Mouse (Mus musculus): ENCODE results near the gene Per2. TPM values are rescaled to one million over a fixed set of nuclear protein-coding genes. Genes with fewer than 3 reads are reported as not detected.
A peak's percentile ranks its signal among the peaks of the same experiment; 100 is the strongest.

The Per2 gene
- polyA plus RNA-seq, 1 experiment from 2014 or later: 2.4 TPM

DNA sequence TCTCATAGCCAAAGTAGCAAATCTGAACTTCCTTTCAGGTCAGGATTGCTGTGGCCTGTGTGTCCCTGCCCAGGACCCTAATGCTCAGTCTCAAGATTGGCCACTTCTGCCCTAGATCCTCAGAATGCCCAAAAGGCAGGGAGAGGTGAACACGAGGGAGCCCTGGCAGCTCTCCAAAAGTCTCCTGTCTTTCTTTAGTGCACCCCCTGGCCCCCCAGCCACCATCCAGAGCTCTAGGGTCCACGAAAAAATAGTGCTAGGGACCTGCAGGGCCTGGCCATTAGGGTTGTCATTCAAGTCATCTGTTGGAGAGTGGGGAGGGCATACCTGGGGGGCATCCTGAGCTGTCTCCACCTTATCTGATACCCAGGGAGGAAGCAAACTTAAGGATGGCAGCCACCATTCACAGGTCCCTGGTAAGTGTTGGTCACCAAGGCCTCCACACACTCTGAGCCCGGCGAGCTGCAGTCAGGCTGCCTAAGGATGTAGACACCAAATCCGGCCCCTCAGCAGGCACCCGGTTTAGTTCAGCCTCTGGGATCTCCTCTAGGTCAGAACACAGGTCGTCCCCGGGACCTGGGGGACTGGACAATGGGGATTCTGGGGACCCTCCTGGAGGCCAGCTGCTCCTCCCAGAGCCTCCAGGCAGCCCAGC, 47.4 kb downstream of the Per2 start:
- WGBS: 74% methylated on average over 8 of the region's 8 CpGs
- H3K4me3 ChIP-seq (ENCODE audit: low read depth, low read length): peak overlapping the region; percentile 79
- H3K4me2 ChIP-seq (replicated peaks; ENCODE audit: low read depth): peak overlapping the region; percentile 98
- no peak overlapping the region for H3K27ac ChIP-seq (replicated peaks)
- TF ChIP-seq EP300 (optimal IDR thresholded peaks at IDR 0.05): no peak
- no peak for TF ChIP-seq CTCF (IDR thresholded peaks at IDR 0.05; ENCODE audit: low read depth)
- H3K9me3 ChIP-seq (ENCODE audit: control insufficient read depth, low read length): no peaks in the 10 kb centered on the region
- H3K27me3 ChIP-seq (ENCODE audit: control insufficient read depth, insufficient read depth, low read length): no peaks in the 10 kb centered on the region
- ATAC-seq (ENCODE audit: low FRiP score, low TSS enrichment): no peak
- no peak for DNase-seq (ENCODE audit: low spot score)
- peaks cover 11% of the 10 kb centered on the region for H3K4me1 ChIP-seq (replicated peaks; ENCODE audit: control insufficient read depth, insufficient read depth)
- H3K9ac ChIP-seq (ENCODE audit: low read length): peak overlapping the region; percentile 84
- H3K36me3 ChIP-seq (ENCODE audit: control insufficient read depth, insufficient read depth, low read length): no peaks in the 10 kb centered on the region

DNA sequence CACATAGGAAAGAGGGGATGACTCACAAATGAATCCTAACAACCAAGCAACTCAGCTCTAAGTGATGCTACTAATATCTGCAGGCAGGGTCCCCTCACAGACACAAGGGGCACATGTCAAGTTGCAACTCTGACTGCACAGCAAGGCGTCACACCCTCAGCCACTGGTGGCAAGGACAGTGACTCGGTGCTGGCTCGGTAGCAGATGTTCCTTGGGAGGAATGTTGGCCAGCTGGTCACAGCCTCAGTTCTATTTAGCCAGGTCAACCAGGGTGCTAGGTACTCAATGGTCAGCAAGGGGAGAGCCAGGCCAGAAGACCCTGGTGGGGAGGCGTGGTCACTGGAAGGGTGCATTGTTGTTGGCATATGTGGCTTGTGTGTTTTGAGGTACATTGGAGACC, 51.3 kb downstream of the Per2 start:
- H3K36me3 ChIP-seq (ENCODE audit: control insufficient read depth, insufficient read depth, low read length): no peaks in the 10 kb centered on the region
- no peak overlapping the region for H3K4me3 ChIP-seq (ENCODE audit: low read depth, low read length)
- H3K9me3 ChIP-seq (ENCODE audit: control insufficient read depth, low read length): no peaks in the 10 kb centered on the region
- DNase-seq (ENCODE audit: low spot score) (no peak), ATAC-seq (ENCODE audit: low FRiP score, low TSS enrichment) (no peak)
- 77% methylated on average over 4 of the region's 4 CpGs for WGBS
- H3K27ac ChIP-seq (replicated peaks): no peak overlapping the region
- TF ChIP-seq EP300 (optimal IDR thresholded peaks at IDR 0.05): no peak
- TF ChIP-seq CTCF (IDR thresholded peaks at IDR 0.05; ENCODE audit: low read depth): no peak
- H3K4me1 ChIP-seq (replicated peaks; ENCODE audit: control insufficient read depth, insufficient read depth): peaks cover 4% of the 10 kb centered on the region; the same call in 1 of the 2 replicates
- H3K9ac ChIP-seq (ENCODE audit: low read length): no peak overlapping the region
- no peaks in the 10 kb centered on the region for H3K27me3 ChIP-seq (ENCODE audit: control insufficient read depth, insufficient read depth, low read length)
- H3K4me2 ChIP-seq (replicated peaks; ENCODE audit: low read depth): no peak overlapping the region

DNA sequence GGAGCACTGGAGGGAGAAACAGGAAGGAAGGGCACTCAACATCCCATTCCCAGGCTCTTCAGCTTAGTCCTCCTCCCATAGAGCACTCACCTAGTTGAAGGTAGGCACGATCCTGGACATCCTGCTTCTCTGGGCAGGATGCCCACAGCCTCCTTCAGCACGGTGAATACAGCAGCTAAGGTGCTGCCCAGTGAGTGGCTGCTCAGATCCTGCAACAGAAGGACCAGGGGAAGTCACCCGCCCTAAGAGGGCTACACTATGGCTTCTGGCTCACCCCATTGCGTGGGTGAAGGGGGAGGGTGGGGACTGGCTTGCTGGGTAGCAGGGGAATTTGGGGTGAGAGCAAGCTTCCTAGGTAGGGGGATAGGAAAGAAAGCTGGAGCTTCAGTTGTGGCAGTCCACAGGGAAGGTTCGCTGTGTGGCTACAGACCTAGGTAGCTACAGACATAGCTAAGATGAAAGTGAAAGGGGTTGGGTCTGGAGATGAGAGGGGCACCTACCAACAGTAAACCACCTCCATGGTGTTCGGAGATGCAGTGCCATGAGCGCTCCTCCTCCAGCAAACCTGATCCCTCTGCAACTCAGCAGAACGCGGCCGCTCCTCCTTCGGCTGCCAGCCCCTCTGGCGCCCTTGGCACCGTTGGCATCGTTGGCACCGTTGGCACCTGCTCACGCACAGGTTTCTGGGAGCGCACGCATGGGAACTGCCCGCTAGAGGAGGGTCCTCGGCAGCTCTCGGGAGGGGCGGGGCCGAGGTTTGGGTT, 53.5 kb downstream of the Per2 start:
- Histone ChIP-seq H3K27me3 (ENCODE audit: control insufficient read depth, insufficient read depth, low read length) (no peaks in the 10 kb centered on the region), H3K4me2 (replicated peaks; ENCODE audit: low read depth) (no peak overlapping the region), H3K4me3 (ENCODE audit: low read depth, low read length) (no peak overlapping the region), H3K36me3 (ENCODE audit: control insufficient read depth, insufficient read depth, low read length) (no peaks in the 10 kb centered on the region), H3K9ac (ENCODE audit: low read length) (no peak overlapping the region), H3K9me3 (ENCODE audit: control insufficient read depth, low read length) (no peaks in the 10 kb centered on the region), H3K4me1 (replicated peaks; ENCODE audit: control insufficient read depth, insufficient read depth) (no peaks in the 10 kb centered on the region), H3K27ac (replicated peaks) (no peak overlapping the region)
- no peak for TF ChIP-seq CTCF (IDR thresholded peaks at IDR 0.05; ENCODE audit: low read depth)
- no peak for TF ChIP-seq EP300 (optimal IDR thresholded peaks at IDR 0.05)
- ATAC-seq (ENCODE audit: low FRiP score, low TSS enrichment) (no peak), DNase-seq (ENCODE audit: low spot score) (no peak)
- WGBS: 50% methylated on average over 23 of the region's 23 CpGs

DNA sequence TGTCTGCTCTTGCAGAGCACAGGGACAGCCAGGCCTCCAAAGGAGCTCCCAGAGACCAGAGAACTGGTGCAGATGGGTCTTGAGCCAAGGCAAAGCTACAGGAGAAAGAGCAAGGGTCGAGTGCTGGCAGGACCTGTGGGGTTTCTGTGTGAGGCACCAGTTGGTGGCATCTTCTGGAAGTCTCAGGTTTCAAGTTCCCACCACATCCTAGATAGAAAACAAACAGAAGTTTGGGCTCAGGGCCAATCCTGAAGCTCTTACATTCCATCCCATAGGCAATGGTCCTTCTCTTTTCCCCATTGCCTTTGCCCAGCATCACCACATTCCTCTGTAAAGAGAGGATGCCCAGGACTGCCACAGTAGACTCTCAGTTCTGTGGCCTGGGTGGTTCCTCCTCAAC, 54.1 kb downstream of the Per2 start:
- Histone ChIP-seq H3K9ac (ENCODE audit: low read length) (no peak overlapping the region), H3K4me1 (replicated peaks; ENCODE audit: control insufficient read depth, insufficient read depth) (no peaks in the 10 kb centered on the region), H3K9me3 (ENCODE audit: control insufficient read depth, low read length) (no peaks in the 10 kb centered on the region), H3K4me2 (replicated peaks; ENCODE audit: low read depth) (no peak overlapping the region), H3K27me3 (ENCODE audit: control insufficient read depth, insufficient read depth, low read length) (no peaks in the 10 kb centered on the region), H3K27ac (replicated peaks) (no peak overlapping the region), H3K36me3 (ENCODE audit: control insufficient read depth, insufficient read depth, low read length) (no peaks in the 10 kb centered on the region), H3K4me3 (ENCODE audit: low read depth, low read length) (no peak overlapping the region)
- ATAC-seq (ENCODE audit: low FRiP score, low TSS enrichment): no peak
- DNase-seq (ENCODE audit: low spot score): no peak
- TF ChIP-seq EP300 (optimal IDR thresholded peaks at IDR 0.05) (no peak), CTCF (IDR thresholded peaks at IDR 0.05; ENCODE audit: low read depth) (no peak)
- 20% methylated on average over 1 of the region's 1 CpGs for WGBS

DNA sequence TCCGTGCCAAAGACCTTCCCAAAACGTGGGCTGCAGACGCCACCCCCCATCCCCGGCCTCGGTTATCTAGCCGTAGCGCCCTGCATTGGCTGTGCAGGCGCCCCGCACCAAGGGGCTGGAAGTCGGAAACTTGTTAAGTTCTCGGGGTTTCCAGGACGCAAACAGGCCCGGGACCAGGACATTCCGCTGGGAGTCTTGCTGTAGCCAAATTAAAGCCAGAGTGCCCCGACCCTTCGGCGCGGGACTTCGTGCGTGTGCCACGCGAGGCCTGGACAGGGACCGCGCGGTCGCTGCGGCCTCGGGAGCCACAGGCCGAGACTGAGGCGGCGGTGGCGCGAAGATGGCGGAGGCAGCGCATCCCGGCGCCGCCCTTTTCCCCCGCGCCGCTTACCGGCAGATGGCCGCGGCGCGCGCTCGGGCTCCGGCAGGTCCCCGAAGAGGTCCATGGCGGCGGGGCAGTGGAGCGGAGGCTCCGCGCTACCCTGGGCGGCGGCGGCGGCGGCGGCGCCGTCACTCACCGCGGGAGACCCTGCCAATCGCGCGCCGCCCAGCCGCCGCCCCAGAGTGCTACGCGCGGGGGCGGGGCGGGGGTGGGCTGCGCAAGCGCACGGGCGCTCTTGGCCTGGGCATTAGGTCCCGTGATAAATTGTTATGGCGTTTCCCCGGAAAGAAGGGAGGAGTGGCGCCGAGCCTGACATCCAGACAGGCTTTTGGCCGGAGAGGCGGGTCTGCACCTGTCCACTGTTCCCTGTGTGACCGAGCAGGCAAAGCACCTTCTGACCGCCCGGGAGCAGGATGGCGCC, 60.7 kb downstream of the Per2 start, which contains the start of gene Ilkap:
Gene Ilkap (minus strand): TSS at position 556 of the 803 bp plus-strand sequence.
- Histone ChIP-seq H3K36me3 (ENCODE audit: control insufficient read depth, insufficient read depth, low read length) (0 out of 2 replicates have a peak, but pooled peaks cover 2% of the 10 kb centered on the region), H3K4me2 (replicated peaks; ENCODE audit: low read depth) (peak within 1 kb of the TSS; percentile 83), H3K4me1 (replicated peaks; ENCODE audit: control insufficient read depth, insufficient read depth) (peaks cover 6% of the 10 kb centered on the region; the same call in 1 of the 2 replicates), H3K27me3 (ENCODE audit: control insufficient read depth, insufficient read depth, low read length) (no peaks in the 10 kb centered on the region), H3K9ac (ENCODE audit: low read length) (peak within 1 kb of the TSS; percentile 88), H3K9me3 (ENCODE audit: control insufficient read depth, low read length) (no peaks in the 10 kb centered on the region), H3K27ac (replicated peaks) (peak within 1 kb of the TSS; percentile 88), H3K4me3 (ENCODE audit: low read depth, low read length) (peak within 1 kb of the TSS; percentile 84)
- DNase-seq (ENCODE audit: low spot score) (peak; percentile 91), ATAC-seq (ENCODE audit: low FRiP score, low TSS enrichment) (peak; percentile 95)
- TF ChIP-seq EP300 (optimal IDR thresholded peaks at IDR 0.05): no peak
- no peak for TF ChIP-seq CTCF (IDR thresholded peaks at IDR 0.05; ENCODE audit: low read depth)
- under 1% methylated on average over 69 of the region's 91 CpGs for WGBS
